Mouse (Mus musculus): Measurements from ENCODE around the gene Ovol2. TPM values are rescaled to one million over a fixed set of nuclear protein-coding genes. Genes with fewer than 3 reads are reported as not detected.

Ovol2 gene
- polyA plus RNA-seq (2014; fragmentation: Illumina TruSeq; extraction: RNeasy Lipid Tissue Mini Kit (QIAGEN cat#74804); ENCODE audit: low read depth, low replicate concordance): not detected

DNA sequence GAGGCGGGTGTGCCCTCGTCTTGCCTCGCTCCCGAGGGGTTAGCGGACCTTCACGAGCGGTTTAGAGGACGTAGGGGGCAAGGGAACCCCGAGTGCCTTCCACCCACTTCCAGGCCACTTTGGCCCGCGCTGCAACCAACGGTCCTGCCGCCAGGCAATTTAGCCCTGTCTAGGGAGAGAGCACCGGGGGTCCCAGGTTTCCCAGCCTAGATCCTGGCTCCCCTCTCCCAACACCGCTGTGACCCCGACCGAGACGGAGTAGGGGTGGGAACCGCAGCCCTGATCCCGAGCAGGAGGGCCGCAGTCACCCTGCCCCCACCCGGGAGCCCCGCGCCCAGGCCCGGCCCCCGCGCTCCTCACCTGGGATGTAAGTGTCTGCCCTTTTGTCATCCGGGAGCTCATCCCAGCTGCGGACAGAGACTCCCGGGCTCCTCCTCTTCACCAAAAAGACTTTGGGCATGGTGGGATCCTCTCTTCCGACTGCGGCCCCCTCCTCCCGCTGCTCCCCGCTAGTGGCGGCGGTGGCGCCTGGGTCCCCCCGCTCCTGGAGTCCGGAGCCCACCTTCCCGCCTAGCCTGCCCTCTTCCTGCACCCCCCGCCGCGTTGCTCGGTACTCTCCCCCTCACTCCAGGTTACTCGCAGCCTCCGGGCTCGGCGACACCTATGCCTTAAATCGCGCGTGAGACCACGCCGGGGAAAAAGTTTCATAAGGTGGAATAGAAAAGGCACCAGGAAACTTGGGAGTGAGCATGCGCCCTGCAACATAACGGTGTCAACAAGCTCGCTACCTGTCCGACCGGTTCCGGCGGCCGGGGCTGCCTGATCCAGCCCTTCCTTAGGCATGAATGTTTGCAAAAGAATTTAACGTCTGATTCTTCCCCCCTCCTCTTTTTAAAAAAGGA, at the start of gene Ovol2:
Gene Ovol2, minus strand, starts transcription at position 746 of the 902 bp plus-strand sequence.

DNA sequence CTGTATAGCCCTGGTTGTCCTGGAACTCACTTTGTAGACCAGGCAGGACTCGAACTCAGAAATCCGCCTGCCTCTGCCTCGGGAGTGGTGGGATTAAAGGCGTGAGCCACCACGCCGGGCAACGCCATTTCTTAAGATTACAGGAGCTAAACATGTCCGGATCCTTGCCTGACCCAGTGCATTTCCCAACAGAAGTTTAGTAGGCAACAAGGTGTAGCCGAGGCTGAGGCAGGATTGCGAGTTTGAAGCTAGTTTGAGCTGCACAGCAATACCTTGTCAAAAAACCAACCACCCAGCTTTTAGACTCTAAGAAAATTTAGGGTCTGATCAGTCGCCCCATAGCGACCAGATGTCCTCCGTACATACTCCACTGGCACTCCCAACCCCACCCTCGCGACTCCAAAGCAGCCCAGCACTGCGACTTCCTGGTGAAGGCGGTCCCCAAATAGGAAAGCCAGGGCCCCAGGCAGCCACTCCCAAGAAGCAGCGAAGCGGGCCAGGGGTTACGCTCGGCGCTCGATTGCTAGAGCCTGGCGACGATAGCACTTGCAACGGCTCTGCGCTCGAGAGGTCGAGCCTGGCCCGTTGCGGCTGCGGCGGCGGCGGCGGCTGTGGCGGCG, 36.6 kb upstream of the Ovol2 start, which contains the start of the genes Kat14 and Pet117:
Gene Kat14, plus strand, starts transcription at position 584 of the 620 bp plus-strand sequence.
Gene Pet117, plus strand, starts transcription at position 597 of the 620 bp plus-strand sequence.

DNA sequence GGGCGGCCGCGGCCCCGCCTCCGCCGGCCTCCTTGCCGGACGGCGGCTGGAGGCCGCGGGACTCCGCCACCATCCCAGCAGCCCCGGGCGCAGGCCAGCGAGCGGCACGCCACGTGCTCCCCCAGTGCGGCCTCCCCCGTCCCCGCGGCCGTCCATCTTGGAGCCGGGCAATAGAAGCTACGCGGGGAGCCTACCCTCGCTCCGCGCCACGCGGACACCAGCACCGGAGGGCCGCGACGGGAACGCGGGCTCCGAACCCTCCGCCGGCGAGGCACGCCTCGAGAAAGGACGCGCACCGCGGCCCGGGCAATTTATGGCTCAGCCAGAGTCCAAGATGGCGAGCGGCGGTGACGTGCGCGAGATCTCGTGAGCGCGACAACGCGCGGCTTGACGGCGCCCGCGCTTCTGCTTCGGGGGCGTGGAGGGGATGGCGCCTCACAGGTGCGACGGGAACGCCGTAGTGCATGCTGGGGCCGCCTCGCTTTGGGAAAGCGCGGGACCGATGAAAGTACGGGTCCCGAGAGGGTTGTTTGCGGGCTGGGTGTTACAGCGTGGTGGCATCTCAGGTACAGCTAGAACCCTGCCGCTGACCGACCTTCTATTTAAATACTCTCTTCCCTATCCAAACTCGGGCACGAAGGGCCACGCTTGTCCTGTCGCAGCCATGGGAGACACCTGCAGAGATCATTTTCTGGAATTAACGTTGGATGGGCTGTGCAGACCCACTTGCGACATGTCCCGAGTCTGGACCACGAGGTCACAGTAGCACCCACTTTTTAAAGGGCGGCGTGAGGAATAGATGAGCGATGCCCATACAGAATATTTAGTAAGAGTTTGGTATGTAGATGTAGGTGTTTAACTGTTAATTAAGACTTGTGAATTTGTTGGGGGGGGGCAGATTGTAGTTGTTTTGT, 61.2 kb downstream of the Ovol2 start, which contains the start of the genes Mgme1 and Snx5:
Gene Mgme1, plus strand, starts transcription at position 157 of the 914 bp plus-strand sequence.
Gene Snx5, minus strand, starts transcription at position 400 of the 914 bp plus-strand sequence.

Other genes starting within 250 kb of the Ovol2 start
- 13.9 TPM for gene Mgme1, start 61.5 kb downstream of the Ovol2 start, polyA plus RNA-seq (2014; fragmentation: Illumina TruSeq; extraction: RNeasy Lipid Tissue Mini Kit (QIAGEN cat#74804); ENCODE audit: low read depth, low replicate concordance)
- gene Snx5, start 61.2 kb downstream of the Ovol2 start, polyA plus RNA-seq (2014; fragmentation: Illumina TruSeq; extraction: RNeasy Lipid Tissue Mini Kit (QIAGEN cat#74804); ENCODE audit: low read depth, low replicate concordance): 262 TPM
- gene Kat14, start 36.8 kb upstream of the Ovol2 start, polyA plus RNA-seq (2014; fragmentation: Illumina TruSeq; extraction: RNeasy Lipid Tissue Mini Kit (QIAGEN cat#74804); ENCODE audit: low read depth, low replicate concordance): 10.1 TPM
- 8.5 TPM for gene Pet117, start 36.9 kb upstream of the Ovol2 start, polyA plus RNA-seq (2014; fragmentation: Illumina TruSeq; extraction: RNeasy Lipid Tissue Mini Kit (QIAGEN cat#74804); ENCODE audit: low read depth, low replicate concordance)
- gene Dzank1, start 195.3 kb upstream of the Ovol2 start, polyA plus RNA-seq (2014; fragmentation: Illumina TruSeq; extraction: RNeasy Lipid Tissue Mini Kit (QIAGEN cat#74804); ENCODE audit: low read depth, low replicate concordance): 5.9 TPM
- 54.4 TPM for gene Polr3f, start 195.6 kb upstream of the Ovol2 start, polyA plus RNA-seq (2014; fragmentation: Illumina TruSeq; extraction: RNeasy Lipid Tissue Mini Kit (QIAGEN cat#74804); ENCODE audit: low read depth, low replicate concordance)
- 126 TPM for gene Rbbp9, start 218.7 kb upstream of the Ovol2 start, polyA plus RNA-seq (2014; fragmentation: Illumina TruSeq; extraction: RNeasy Lipid Tissue Mini Kit (QIAGEN cat#74804); ENCODE audit: low read depth, low replicate concordance)
- gene Sec23b, start 224.1 kb upstream of the Ovol2 start, polyA plus RNA-seq (2014; fragmentation: Illumina TruSeq; extraction: RNeasy Lipid Tissue Mini Kit (QIAGEN cat#74804); ENCODE audit: low read depth, low replicate concordance): 134 TPM

Measured in adrenal gland, adult 10 weeks (tissue).